Mouse (Mus musculus): ENCODE measurements around the gene Rexo2. TPM values are rescaled to one million over a fixed set of nuclear protein-coding genes. Genes with fewer than 3 reads are reported as not detected.

Rexo2 gene
- polyA plus RNA-seq, 1 experiment from 2014 or later = 149 TPM

GRCm38 (mm10) chr9:48504741-48505365, 24.4 kb upstream of the Rexo2 start:
- Histone ChIP-seq H3K9me3 (replicated peaks; ENCODE audit: control insufficient read depth, low read length) (no peaks in the 10 kb centered on the region), H3K9ac (ENCODE audit: low read length) (no peak overlapping the region), H3K4me2 (ENCODE audit: low read depth, low read length) (no peak overlapping the region), H3K27me3 (ENCODE audit: control insufficient read depth, insufficient read depth, low read length) (no peaks in the 10 kb centered on the region; the same call in 1 of the 2 replicates), H3K36me3 (ENCODE audit: control insufficient read depth, insufficient read depth, low read length) (no peaks in the 10 kb centered on the region), H3K4me3 (replicated peaks; ENCODE audit: low read length) (no peak overlapping the region), H3K4me1 (ENCODE audit: control insufficient read depth, insufficient read depth, low read length) (no peaks in the 10 kb centered on the region), H3K27ac (ENCODE audit: low read length) (no peak overlapping the region)
- WGBS = 65% methylated on average over 8 of the region's 8 CpGs
- ATAC-seq (ENCODE audit: insufficient read depth, low FRiP score) = no peak

DNA sequence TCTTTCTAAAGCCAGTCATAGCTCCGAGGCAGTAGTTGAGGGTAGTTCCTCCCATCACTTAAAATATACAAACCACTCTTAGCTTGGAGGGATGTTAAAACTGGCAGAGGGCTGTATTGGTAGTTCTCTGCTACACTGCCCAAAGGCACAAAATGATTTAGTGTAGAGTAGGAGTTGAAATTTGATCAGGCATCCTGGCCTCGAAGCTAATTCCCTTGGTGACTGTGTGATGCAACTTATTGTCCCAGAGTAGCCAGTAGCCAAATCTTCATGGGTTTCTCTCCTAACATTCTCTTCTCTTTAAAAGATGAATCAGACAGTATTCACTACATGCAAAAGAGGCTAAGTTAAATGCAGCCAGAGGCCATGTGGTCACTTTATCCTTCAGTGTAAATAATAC, 22.6 kb upstream of the Rexo2 start:
- Histone ChIP-seq H3K27ac (ENCODE audit: low read length) (no peak overlapping the region), H3K36me3 (ENCODE audit: control insufficient read depth, insufficient read depth, low read length) (no peaks in the 10 kb centered on the region), H3K4me1 (ENCODE audit: control insufficient read depth, insufficient read depth, low read length) (no peaks in the 10 kb centered on the region), H3K9me3 (replicated peaks; ENCODE audit: control insufficient read depth, low read length) (no peaks in the 10 kb centered on the region), H3K4me3 (replicated peaks; ENCODE audit: low read length) (no peak overlapping the region), H3K9ac (ENCODE audit: low read length) (no peak overlapping the region), H3K4me2 (ENCODE audit: low read depth, low read length) (no peak overlapping the region), H3K27me3 (ENCODE audit: control insufficient read depth, insufficient read depth, low read length) (no peaks in the 10 kb centered on the region; the same call in 1 of the 2 replicates)
- 58% methylated on average over 2 of the region's 2 CpGs for WGBS
- no peak for ATAC-seq (ENCODE audit: insufficient read depth, low FRiP score)

- WGBS = 79% methylated on average over 7 of the region's 7 CpGs
- no peaks in the 10 kb centered on the region; the same call in 1 of the 2 replicates for H3K27me3 ChIP-seq (ENCODE audit: control insufficient read depth, insufficient read depth, low read length)
Measured at GRCm38 (mm10) chr9:48501192-48501591, 20.8 kb upstream of the Rexo2 start.

DNA sequence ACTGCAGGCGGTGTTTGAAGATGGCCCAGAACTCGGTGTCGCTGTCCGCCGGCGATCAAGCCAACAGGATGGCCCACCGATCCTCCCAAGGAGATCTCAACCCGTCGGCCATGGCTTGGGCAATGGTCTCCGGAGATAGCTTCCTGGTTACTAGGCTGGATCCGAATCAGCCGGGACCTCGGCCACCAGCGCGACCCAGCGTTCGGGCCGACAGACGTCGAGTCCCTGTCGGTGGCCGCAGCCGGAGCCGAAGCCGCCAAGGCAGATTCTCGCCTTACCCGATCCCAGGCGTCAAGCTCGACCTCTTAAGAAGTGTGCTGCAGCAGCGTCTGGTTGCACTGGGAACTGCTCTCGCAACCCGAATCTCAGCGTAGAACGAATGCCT, 15.1 kb upstream of the Rexo2 start:
- H3K4me1 ChIP-seq (ENCODE audit: control insufficient read depth, insufficient read depth, low read length) = peaks cover 15% of the 10 kb centered on the region
- ATAC-seq (ENCODE audit: insufficient read depth, low FRiP score) = peak; percentile 52
- H3K27ac ChIP-seq (ENCODE audit: low read length) = peak overlapping the region; percentile 75
- H3K4me3 ChIP-seq (replicated peaks; ENCODE audit: low read length) = peak overlapping the region; percentile 66
- no peaks in the 10 kb centered on the region for H3K27me3 ChIP-seq (ENCODE audit: control insufficient read depth, insufficient read depth, low read length)
- no peaks in the 10 kb centered on the region for H3K9me3 ChIP-seq (replicated peaks; ENCODE audit: control insufficient read depth, low read length)
- peak overlapping the region; percentile 95 for H3K4me2 ChIP-seq (ENCODE audit: low read depth, low read length)
- WGBS = 2% methylated on average over 34 of the region's 34 CpGs
- peak overlapping the region; percentile 98 for H3K9ac ChIP-seq (ENCODE audit: low read length)
- peaks cover 10% of the 10 kb centered on the region for H3K36me3 ChIP-seq (ENCODE audit: control insufficient read depth, insufficient read depth, low read length)

More at GRCm38 (mm10) chr9:48501192-48501591, 20.8 kb upstream of the Rexo2 start:
- no peak overlapping the region for H3K27ac ChIP-seq (ENCODE audit: low read length)
- H3K4me2 ChIP-seq (ENCODE audit: low read depth, low read length) = no peak overlapping the region
- no peak overlapping the region for H3K4me3 ChIP-seq (replicated peaks; ENCODE audit: low read length)
- no peaks in the 10 kb centered on the region for H3K9me3 ChIP-seq (replicated peaks; ENCODE audit: control insufficient read depth, low read length)
- ATAC-seq (ENCODE audit: insufficient read depth, low FRiP score) = no peak
- H3K9ac ChIP-seq (ENCODE audit: low read length) = no peak overlapping the region
- peaks cover under 1% of the 10 kb centered on the region; the same call in 1 of the 2 replicates for H3K4me1 ChIP-seq (ENCODE audit: control insufficient read depth, insufficient read depth, low read length)
- no peaks in the 10 kb centered on the region for H3K36me3 ChIP-seq (ENCODE audit: control insufficient read depth, insufficient read depth, low read length)

- under 1% methylated on average over 72 of the region's 72 CpGs for WGBS
- Histone ChIP-seq H3K9ac (ENCODE audit: low read length) (peak within 1 kb of the TSS; percentile 98), H3K36me3 (ENCODE audit: control insufficient read depth, insufficient read depth, low read length) (peaks cover 14% of the 10 kb centered on the region), H3K27me3 (ENCODE audit: control insufficient read depth, insufficient read depth, low read length) (no peaks in the 10 kb centered on the region), H3K4me2 (ENCODE audit: low read depth, low read length) (peak within 1 kb of the TSS; percentile 95), H3K4me3 (replicated peaks; ENCODE audit: low read length) (peak within 1 kb of the TSS; percentile 66), H3K9me3 (replicated peaks; ENCODE audit: control insufficient read depth, low read length) (no peaks in the 10 kb centered on the region), H3K27ac (ENCODE audit: low read length) (peak within 1 kb of the TSS; percentile 92), H3K4me1 (ENCODE audit: control insufficient read depth, insufficient read depth, low read length) (peaks cover 15% of the 10 kb centered on the region)
- ATAC-seq (ENCODE audit: insufficient read depth, low FRiP score) = peak; percentile 100
Measured at GRCm38 (mm10) chr9:48494817-48495547, 14.6 kb upstream of the Rexo2 start, which contains the start of the genes Rbm7 and Gm5617. TSS of gene Rbm7 (minus strand) at chr9:48495299. TSS of gene Gm5617 (plus strand) at chr9:48495442.

- WGBS = 27% methylated on average over 20 of the region's 20 CpGs
- H3K27ac ChIP-seq (ENCODE audit: low read length) = no peak overlapping the region
- H3K9me3 ChIP-seq (replicated peaks; ENCODE audit: control insufficient read depth, low read length) = no peaks in the 10 kb centered on the region
- peak overlapping the region; percentile 70 for H3K4me2 ChIP-seq (ENCODE audit: low read depth, low read length)
- H3K4me1 ChIP-seq (ENCODE audit: control insufficient read depth, insufficient read depth, low read length) = 0 out of 2 replicates have a peak, but pooled peaks cover 2% of the 10 kb centered on the region
- no peak for ATAC-seq (ENCODE audit: insufficient read depth, low FRiP score)
- peak overlapping the region; percentile 17; the same call in 1 of the 2 replicates for H3K9ac ChIP-seq (ENCODE audit: low read length)
- H3K4me3 ChIP-seq (replicated peaks; ENCODE audit: low read length) = peak overlapping the region; percentile 86
- H3K36me3 ChIP-seq (ENCODE audit: control insufficient read depth, insufficient read depth, low read length) = no peaks in the 10 kb centered on the region
- H3K27me3 ChIP-seq (ENCODE audit: control insufficient read depth, insufficient read depth, low read length) = no peaks in the 10 kb centered on the region
Measured at GRCm38 (mm10) chr9:48481214-48482134, 1.1 kb upstream of the Rexo2 start.

DNA sequence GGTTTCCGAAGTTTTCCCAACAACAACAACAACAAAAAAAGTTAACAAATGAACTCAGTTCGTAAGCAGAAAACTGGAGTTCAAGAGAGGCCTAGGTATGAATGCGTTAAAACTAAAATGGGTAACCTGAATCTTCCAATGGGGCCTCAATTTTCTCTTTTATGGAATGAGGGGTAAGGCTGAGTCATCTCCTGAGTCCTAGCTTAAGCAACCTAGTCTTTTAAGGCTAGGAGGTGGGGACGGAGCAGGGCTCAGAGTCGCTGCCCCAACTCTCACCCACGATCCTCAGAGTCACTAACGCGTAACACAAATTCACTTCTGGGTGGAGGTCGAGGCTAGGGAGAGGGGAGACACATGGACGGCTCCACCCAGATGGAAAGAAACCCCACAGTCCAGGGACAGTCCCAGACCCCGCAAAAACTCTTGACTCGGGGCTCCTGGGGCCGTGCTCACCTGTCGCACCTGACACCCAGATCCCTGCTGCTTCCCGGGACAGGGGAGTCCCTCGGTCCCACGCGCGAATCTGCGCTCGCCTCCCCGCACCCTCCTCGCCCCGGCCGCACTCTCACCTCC, 499 bp downstream of the Rexo2 start:
- H3K4me2 ChIP-seq (ENCODE audit: low read depth, low read length) = peak overlapping the region; percentile 70
- H3K9ac ChIP-seq (ENCODE audit: low read length) = peak overlapping the region; percentile 85
- peak overlapping the region; percentile 86 for H3K4me3 ChIP-seq (replicated peaks; ENCODE audit: low read length)
- H3K9me3 ChIP-seq (replicated peaks; ENCODE audit: control insufficient read depth, low read length) = no peaks in the 10 kb centered on the region
- peak; percentile 29 for ATAC-seq (ENCODE audit: insufficient read depth, low FRiP score)
- H3K4me1 ChIP-seq (ENCODE audit: control insufficient read depth, insufficient read depth, low read length) = 0 out of 2 replicates have a peak, but pooled peaks cover 2% of the 10 kb centered on the region
- WGBS = 7% methylated on average over 25 of the region's 25 CpGs
- H3K36me3 ChIP-seq (ENCODE audit: control insufficient read depth, insufficient read depth, low read length) = no peaks in the 10 kb centered on the region
- no peak overlapping the region for H3K27ac ChIP-seq (ENCODE audit: low read length)
- no peaks in the 10 kb centered on the region for H3K27me3 ChIP-seq (ENCODE audit: control insufficient read depth, insufficient read depth, low read length)

DNA sequence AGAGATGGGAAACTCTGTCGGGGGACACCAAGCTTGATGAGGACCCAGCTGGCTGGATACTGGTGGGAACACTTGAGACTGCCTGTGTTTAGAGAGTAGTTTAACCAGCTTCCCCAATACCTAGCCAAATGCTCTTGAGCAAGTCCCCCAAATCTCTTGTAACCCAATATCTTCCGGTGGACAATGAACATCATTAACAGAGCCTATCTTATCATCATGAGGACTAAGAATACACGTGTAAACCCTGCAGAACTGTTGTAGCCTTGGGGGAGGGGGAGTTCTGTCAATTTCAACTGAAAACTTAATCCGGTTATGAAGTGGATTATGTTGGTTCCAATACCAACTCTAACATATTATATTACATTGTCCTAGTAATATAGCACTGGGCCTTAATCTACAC, 1.6 kb downstream of the Rexo2 start:
- H3K4me3 ChIP-seq (replicated peaks; ENCODE audit: low read length) = no peak overlapping the region
- no peak overlapping the region for H3K9ac ChIP-seq (ENCODE audit: low read length)
- WGBS = 85% methylated on average over 4 of the region's 4 CpGs
- no peaks in the 10 kb centered on the region for H3K9me3 ChIP-seq (replicated peaks; ENCODE audit: control insufficient read depth, low read length)
- no peaks in the 10 kb centered on the region for H3K27me3 ChIP-seq (ENCODE audit: control insufficient read depth, insufficient read depth, low read length)
- no peak for ATAC-seq (ENCODE audit: insufficient read depth, low FRiP score)
- H3K27ac ChIP-seq (ENCODE audit: low read length) = no peak overlapping the region
- H3K4me1 ChIP-seq (ENCODE audit: control insufficient read depth, insufficient read depth, low read length) = 0 out of 2 replicates have a peak, but pooled peaks cover 2% of the 10 kb centered on the region
- no peaks in the 10 kb centered on the region for H3K36me3 ChIP-seq (ENCODE audit: control insufficient read depth, insufficient read depth, low read length)
- no peak overlapping the region for H3K4me2 ChIP-seq (ENCODE audit: low read depth, low read length)

Data from stomach, embryonic 16.5 days (tissue).